Mouse (Mus musculus) heart, embryonic 14.5 days (tissue): ENCODE measurements around the gene Syna. TPM values are rescaled to one million over a fixed set of nuclear protein-coding genes. Genes with fewer than 3 reads are reported as not detected.

Source experiments
- ATAC-seq: fragments of 200-750 bp; cut with Nextera tagmentation; 2 replicates; pipeline ENCODE4 v1.8.0; 2017; ENCODE audit warnings: low read depth, moderate TSS enrichment; ENCODE audit not compliant: insufficient number of reproducible peaks, insufficient read depth, low FRiP score
- H3K27ac ChIP-seq, 2 experiments: fragments of 200-500 bp in 1 of 2; fragments of 300-500 bp in 1 of 2; sonication (generic) in 1 of 2; replicated peaks in 1 of 2; 2 replicates each; pipeline ENCODE4 v1.5.1; 2012 to 2014; ENCODE audit warnings: low read depth in 2 of 2, low read length in 2 of 2, control low read depth in 1 of 2, mild to moderate bottlenecking in 1 of 2, mixed read lengths in 1 of 2; ENCODE audit not compliant: control insufficient read depth in 1 of 2, insufficient read depth in 1 of 2
- H3K27me3 ChIP-seq: fragments of 300-500 bp; sonication (generic); 2 replicates; pipeline ENCODE4 v1.6.1; 2014; ENCODE audit warnings: mild to moderate bottlenecking, low read length, control low read depth; ENCODE audit not compliant: control insufficient read depth, insufficient read depth
- H3K36me3 ChIP-seq: fragments of 300-500 bp; sonication (generic); 2 replicates; pipeline ENCODE4 v1.6.1; 2014; ENCODE audit warnings: mild to moderate bottlenecking, control low read depth, low read length, mixed read lengths; ENCODE audit not compliant: control insufficient read depth, insufficient read depth
- H3K4me1 ChIP-seq, 2 experiments: fragments of 200-500 bp in 1 of 2; fragments of 300-500 bp in 1 of 2; sonication (generic) in 1 of 2; 2 replicates each; pipeline ENCODE4 v1.6.1; 2012 to 2014; ENCODE audit warnings: low read length in 2 of 2, control low read depth in 1 of 2, mixed read lengths in 1 of 2; ENCODE audit not compliant: control insufficient read depth in 2 of 2, insufficient read depth in 2 of 2
- H3K4me2 ChIP-seq: fragments of 300-500 bp; sonication (generic); 2 replicates; pipeline ENCODE4 v1.6.1; 2014; ENCODE audit warnings: mild to moderate bottlenecking, low read length
- H3K4me3 ChIP-seq, 2 experiments: fragments of 200-500 bp in 1 of 2; fragments of 300-500 bp in 1 of 2; sonication (generic) in 1 of 2; 2 replicates each; pipeline ENCODE4 v1.5.1; 2012 to 2014; ENCODE audit warnings: low read length in 2 of 2, mild to moderate bottlenecking in 2 of 2, control low read depth in 1 of 2, low read depth in 1 of 2, moderate library complexity in 1 of 2; ENCODE audit not compliant: control insufficient read depth in 1 of 2, insufficient read depth in 1 of 2
- H3K9ac ChIP-seq: fragments of 300-500 bp; sonication (generic); 2 replicates; pipeline ENCODE4 v1.6.1; 2014; ENCODE audit warnings: mild to moderate bottlenecking, low read length
- H3K9me3 ChIP-seq: fragments of 300-500 bp; sonication (generic); 2 replicates; pipeline ENCODE4 v1.6.1; 2016; ENCODE audit warnings: low read length, control low read depth; ENCODE audit not compliant: control insufficient read depth
- WGBS: fragments of 180-500 bp; shearing (Covaris S2); extraction: QIAGEN DNeasy Blood & Tissue Kit; methylation state at CpG from one replicate; pipeline ENCODE4 v1.1.7; 2014; 5-methylcytosine and 5-hydroxymethylcytosine counted together
- polyA plus RNA-seq: library from polyadenylated mRNA; unstranded; fragments of >200 nt; fragmentation: Nextera tagmentation; extraction: Ambion mirVana; gene quantifications from 2 replicates; pipeline ENCODE4 v1.2.1, GENCODE M21; 2014

The Syna gene
- polyA plus RNA-seq, 1 experiment from 2014 or later: not detected

DNA sequence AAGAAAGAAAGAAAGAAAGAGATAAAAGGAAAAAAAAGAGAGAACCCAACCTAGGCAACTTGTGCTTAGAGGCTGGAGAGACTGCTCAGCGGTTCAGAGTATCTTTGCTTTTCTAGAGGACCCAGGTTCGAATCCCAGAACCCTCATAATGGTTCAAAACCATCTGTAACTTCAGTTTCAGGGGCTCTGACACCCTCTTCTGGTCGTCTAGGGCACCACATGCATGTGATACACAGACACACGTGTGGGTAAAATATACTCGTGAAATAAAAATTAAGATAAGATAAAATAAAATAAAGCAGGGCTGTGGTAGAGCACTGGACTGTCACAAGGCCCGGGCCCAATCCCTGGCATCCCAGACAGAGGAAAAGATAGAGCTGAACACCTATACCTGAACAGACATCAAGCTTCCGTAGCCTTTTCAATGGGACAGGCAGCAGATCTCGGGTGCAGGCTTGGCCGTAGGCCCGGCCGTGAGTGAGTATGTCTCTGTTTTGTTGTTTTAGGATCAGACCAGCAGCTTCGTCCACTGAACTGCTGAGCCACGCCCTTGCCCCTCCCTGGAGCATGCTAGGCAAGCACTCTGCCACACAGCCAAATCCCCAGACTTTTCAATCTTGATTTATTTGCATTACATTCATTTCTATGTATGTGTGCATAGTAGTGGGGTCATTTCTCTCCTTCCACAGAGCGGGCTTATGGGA lies 16.7 kb upstream of the Syna start:
- Histone ChIP-seq H3K9me3 (no peaks in the 10 kb centered on the region), H3K4me2 (no peak overlapping the region), H3K27ac (no peak overlapping the region), H3K36me3 (no peaks in the 10 kb centered on the region), H3K4me1 (peaks cover 5 to 6% of the 10 kb centered on the region in 2 experiments), H3K9ac (no peak overlapping the region), H3K27me3 (no peaks in the 10 kb centered on the region), H3K4me3 (no peak overlapping the region)
- no peak for ATAC-seq
- WGBS: 70% methylated on average over 14 of the region's 14 CpGs

DNA sequence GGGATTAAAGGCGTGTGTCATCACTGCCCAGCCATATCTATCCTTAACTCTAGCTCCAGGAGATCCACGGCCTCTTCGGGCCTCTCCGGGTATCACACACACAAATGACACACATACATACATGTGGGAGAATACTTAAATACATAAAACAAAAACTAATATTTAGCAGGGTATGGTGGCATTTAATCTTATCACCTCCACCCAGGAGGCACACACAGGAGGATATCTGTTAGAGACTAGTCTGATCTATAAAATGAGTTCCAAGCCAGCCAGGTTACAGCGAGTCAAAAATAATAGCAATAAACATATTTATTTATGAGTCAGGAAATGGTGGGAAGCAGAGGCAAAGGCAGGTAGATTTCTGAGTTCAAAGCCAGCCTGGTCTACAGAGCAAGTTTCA lies 15.9 kb upstream of the Syna start:
- Histone ChIP-seq H3K36me3 (no peaks in the 10 kb centered on the region), H3K27ac (no peak overlapping the region), H3K4me1 (peaks cover 5 to 6% of the 10 kb centered on the region in 2 experiments), H3K9me3 (no peaks in the 10 kb centered on the region), H3K9ac (no peak overlapping the region), H3K27me3 (no peaks in the 10 kb centered on the region), H3K4me3 (no peak overlapping the region), H3K4me2 (no peak overlapping the region)
- WGBS: 91% methylated on average over 5 of the region's 5 CpGs
- no peak for ATAC-seq

DNA sequence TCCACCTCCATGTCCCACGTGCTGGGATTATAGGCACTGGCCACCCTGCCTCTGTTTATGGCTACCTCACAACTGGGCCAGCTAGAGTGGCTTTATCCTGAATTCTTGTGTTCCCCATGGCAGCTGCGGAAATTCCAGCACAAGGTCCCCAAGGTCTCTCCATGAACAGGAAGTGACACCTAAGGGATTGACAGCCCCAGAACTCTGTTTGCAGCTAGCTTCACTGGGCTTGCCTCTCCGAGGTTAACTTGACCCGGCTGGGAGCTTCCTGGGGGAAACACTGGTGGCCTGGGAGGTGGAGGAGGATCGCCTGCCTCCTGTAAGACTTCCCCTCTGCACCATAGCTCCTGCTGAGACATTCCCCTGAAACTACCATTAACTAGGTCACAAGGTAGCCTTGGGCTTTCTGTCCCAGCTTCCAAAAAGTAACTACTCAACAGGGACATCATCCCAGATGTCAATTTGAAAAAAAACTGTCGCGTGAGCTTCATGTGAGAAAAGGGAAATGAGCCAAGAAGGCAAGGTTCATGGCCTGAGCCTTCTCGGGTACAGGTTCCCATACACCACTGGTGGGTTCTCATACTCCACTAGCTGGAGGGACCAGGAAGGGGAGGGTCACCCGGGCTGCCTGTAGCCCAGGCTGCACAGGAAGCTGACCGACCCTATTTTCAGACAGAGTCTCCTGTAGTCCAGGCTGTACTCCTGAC lies 12.7 kb upstream of the Syna start:
- H3K4me1 ChIP-seq: peaks cover 6 to 7% of the 10 kb centered on the region in 2 experiments
- H3K36me3 ChIP-seq: no peaks in the 10 kb centered on the region
- peak overlapping the region; percentile 77 for H3K9ac ChIP-seq
- 30% methylated on average over 10 of the region's 10 CpGs for WGBS
- H3K9me3 ChIP-seq: no peaks in the 10 kb centered on the region
- peak overlapping the region; percentile 53 to 76 for H3K4me3 ChIP-seq
- peak overlapping the region; percentile 97 for H3K4me2 ChIP-seq
- no peaks in the 10 kb centered on the region for H3K27me3 ChIP-seq
- ATAC-seq: no peak
- H3K27ac ChIP-seq: peak overlapping the region; percentile 84 to 89

DNA sequence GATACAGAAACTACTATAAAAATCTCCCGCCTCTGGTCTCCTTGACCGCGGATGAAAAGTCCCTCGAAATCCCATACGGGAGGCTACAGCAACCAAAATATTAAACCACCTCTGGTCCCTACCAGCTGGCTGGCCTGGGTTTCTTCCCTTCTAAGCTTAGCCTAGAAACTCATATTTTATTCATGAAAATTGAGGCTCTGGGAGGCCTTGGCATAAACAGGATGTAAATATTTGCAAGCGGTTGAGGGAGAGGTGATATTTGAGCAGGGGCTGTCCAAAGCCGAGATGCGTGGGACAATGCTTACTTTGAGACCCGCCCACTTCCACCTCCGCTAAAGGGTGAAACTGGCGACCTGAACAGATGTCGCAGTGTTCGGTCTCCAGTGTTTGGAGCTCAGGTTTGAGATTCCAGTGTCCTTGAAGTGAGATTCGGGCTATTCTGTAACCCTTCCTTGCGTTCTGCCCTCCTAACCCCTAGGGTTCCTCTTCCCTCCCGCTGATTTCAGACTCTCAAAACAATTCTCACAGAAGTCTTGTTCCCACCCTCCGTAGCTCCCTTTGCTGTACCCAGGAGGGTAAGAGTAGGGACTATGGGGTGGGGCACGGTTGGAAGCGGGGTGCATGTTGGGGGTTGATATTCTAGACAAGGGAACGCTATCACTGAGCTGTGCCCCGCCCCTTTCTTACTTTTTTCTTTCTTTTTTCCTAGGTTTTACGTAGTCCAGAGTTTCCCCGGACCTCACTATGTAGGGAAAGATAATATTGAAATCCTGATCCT lies 11.9 kb upstream of the Syna start:
- peaks cover 6 to 7% of the 10 kb centered on the region in 2 experiments for H3K4me1 ChIP-seq
- peak overlapping the region; percentile 84 to 89 for H3K27ac ChIP-seq
- no peak for ATAC-seq
- H3K4me2 ChIP-seq: peak overlapping the region; percentile 97
- H3K9ac ChIP-seq: peak overlapping the region; percentile 77
- H3K9me3 ChIP-seq: no peaks in the 10 kb centered on the region
- no peaks in the 10 kb centered on the region for H3K36me3 ChIP-seq
- H3K4me3 ChIP-seq: peak overlapping the region; percentile 53 to 76
- H3K27me3 ChIP-seq: no peaks in the 10 kb centered on the region
- WGBS: 1% methylated on average over 23 of the region's 23 CpGs

DNA sequence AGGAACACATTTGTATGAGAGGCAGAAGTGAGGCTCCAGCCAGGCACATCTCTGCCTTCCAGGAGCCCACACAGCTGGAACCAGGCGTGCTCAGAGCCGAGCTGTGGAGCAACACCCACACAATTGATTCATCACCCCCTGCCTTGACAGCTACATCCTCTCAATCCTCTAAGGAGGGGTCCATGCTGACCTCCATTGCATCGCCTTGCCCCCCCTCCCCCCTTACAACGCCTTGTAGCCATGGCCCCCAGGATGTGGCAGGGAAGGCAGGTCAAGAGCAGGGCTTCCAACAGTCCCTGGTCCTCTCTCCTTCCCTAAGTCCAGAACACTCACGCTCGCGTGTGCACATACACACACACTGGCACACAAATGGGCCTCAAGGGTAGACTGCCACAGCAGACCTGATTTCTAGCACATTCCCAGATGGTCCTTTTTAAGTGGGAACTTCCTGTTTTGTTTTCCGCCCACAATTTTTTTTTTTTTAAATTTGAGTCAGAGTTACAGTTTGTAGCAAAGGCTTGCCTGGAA lies 9.1 kb upstream of the Syna start:
- no peak for ATAC-seq
- no peaks in the 10 kb centered on the region for H3K27me3 ChIP-seq
- no peaks in the 10 kb centered on the region for H3K9me3 ChIP-seq
- peak overlapping the region in 1 of 2 experiments; percentile 35; a peak in 3 of 4 replicates for H3K27ac ChIP-seq
- H3K36me3 ChIP-seq: no peaks in the 10 kb centered on the region
- H3K4me3 ChIP-seq: no peak overlapping the region
- H3K9ac ChIP-seq: no peak overlapping the region
- no peak overlapping the region for H3K4me2 ChIP-seq
- peaks cover 6 to 7% of the 10 kb centered on the region in 2 experiments for H3K4me1 ChIP-seq
- WGBS: 48% methylated on average over 8 of the region's 8 CpGs

DNA sequence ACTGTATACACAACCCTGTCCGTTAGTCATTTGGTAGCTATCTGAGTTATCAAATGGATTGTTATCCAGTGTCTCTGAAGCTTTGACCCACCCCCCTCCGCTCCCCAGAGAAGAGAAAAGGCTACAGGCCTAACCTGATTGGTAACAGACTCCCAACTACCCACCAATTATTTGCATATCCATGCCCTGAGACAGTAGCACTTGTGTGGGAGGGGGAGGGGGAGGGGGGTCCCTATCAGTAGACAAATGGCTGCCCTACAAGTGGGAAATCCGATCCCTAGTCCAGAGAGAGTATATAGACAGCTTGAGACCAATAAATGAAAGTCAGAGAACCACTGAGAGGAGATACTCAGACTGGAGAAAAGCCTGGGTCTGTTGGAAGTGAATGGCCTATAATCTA lies 8.1 kb upstream of the Syna start:
- H3K4me3 ChIP-seq: no peak overlapping the region
- WGBS: 67% methylated on average over 3 of the region's 3 CpGs
- no peaks in the 10 kb centered on the region for H3K36me3 ChIP-seq
- H3K27me3 ChIP-seq: no peaks in the 10 kb centered on the region
- H3K4me1 ChIP-seq: peaks cover 6 to 7% of the 10 kb centered on the region in 2 experiments
- H3K9ac ChIP-seq: no peak overlapping the region
- no peak overlapping the region for H3K4me2 ChIP-seq
- H3K27ac ChIP-seq: no peak overlapping the region
- no peak for ATAC-seq
- no peaks in the 10 kb centered on the region for H3K9me3 ChIP-seq

DNA sequence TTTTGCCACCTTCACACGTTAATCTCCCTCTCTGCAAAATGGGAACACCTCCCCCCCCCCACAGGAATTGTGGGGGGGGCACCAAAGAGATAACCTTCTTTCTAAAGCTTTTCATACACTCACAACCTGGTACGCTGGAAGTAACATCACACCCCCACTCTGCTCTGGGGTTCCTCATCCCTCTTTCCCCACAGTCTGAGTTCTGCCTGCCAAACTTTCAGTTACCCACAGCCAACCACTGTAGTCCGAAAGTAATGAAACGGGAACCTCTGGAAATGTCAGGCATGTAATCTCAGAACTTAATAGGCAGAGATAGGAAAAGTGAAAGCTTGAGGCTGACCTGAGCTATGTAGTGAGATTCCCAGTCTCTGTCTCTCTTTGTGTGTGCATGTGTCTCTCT lies 7.5 kb upstream of the Syna start:
- H3K4me3 ChIP-seq: no peak overlapping the region
- H3K9ac ChIP-seq: no peak overlapping the region
- no peaks in the 10 kb centered on the region for H3K9me3 ChIP-seq
- 54% methylated on average over 4 of the region's 4 CpGs for WGBS
- H3K27me3 ChIP-seq: no peaks in the 10 kb centered on the region
- no peak for ATAC-seq
- peaks cover 4% of the 10 kb centered on the region in 2 experiments for H3K4me1 ChIP-seq
- H3K4me2 ChIP-seq: no peak overlapping the region
- no peak overlapping the region for H3K27ac ChIP-seq
- H3K36me3 ChIP-seq: no peaks in the 10 kb centered on the region
